Mouse (Mus musculus): Measurements from ENCODE around the gene Hemk1. TPM values are rescaled to one million over a fixed set of nuclear protein-coding genes. Genes with fewer than 3 reads are reported as not detected.
"Not testable (repeated sequence)": the region's sequence is repeated elsewhere in the genome, so short reads cannot be mapped to it uniquely, and the experiment has no call there.

Gene Hemk1
- polyA plus RNA-seq, 1 experiment from 2014 or later, result 17.4 TPM

DNA sequence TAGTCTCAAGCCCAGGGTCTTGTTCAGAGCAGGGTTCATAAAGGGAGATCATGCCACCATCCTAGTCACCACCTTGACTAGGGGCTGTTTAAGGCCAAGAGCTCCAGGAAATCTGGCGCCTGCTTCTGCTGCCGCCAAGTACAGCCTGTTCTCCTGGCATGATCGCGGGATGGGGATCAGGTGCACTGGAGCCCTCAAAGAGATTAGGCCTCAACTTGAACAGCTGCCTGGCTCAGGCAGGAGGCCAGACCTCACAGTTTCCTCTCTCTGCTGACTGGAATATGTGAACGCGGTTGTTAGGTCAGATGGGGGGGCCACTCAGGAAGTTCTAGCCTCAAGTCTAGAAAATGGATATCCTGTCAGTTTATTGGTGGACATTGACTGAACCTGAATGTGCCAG lies 14.6 kb downstream of the Hemk1 start:
- Histone ChIP-seq H3K36me3 (peaks cover 16% of the 10 kb centered on the region), H3K4me3 (no peak overlapping the region), H3K4me1 (replicated peaks) (no peaks in the 10 kb centered on the region), H3K27me3 (no peaks in the 10 kb centered on the region), H3K27ac (no peak overlapping the region), H3K4me2 (no peak overlapping the region), H3K9me3 (no peaks in the 10 kb centered on the region), H3K9ac (0 out of 2 replicates have a peak overlapping the region, but pooled peaks have one; percentile 8)
- ATAC-seq (ENCODE audit: low FRiP score), result no peak
- 72% methylated on average over 6 of the region's 6 CpGs for WGBS

DNA sequence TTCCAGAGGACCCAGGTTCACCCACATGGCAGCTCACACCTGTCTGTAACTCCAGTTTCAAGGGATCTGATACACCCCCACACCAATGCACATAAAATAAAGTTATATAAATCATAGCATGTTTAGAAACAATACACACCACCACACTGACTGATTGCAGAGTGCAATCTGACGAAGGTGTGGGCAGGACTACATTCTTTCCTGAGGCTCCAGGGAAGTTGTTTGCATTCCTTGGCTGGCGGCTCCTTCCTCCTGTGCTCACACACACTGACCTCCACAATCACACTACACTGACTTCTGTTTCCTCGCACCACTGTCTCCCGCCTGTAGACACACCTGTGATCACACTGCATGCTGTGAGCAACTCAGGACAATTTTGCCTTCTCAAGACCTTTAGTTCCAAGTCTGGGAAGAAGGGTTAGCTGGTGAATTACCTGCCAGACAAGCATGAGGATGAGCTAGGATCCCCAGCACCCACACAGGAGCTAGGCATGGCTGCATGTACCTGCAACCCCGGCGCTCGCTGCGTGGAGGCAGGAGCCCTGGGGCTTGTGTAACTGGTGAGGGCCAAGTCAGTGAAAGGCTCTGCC lies 15.6 kb downstream of the Hemk1 start:
- H3K4me3 ChIP-seq, result no peak overlapping the region

DNA sequence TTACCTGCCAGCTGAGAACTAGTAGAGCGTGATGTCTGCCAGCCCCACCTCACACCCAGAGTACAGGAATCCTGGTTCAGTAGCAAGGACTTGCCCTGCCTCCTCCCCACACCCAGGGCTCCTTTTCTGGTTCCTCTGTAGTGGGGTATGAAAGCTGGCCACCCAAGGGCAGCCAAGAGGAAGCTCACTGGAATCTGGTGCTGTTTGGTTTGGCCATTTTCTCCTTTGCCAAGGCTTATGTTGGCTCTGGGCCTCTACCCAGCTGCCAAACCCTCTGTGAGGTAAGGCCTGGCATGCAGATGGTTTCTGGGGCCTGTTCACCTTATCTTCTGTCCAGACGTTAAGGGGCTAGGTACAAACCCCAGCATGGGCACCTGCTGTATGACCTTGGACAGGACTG lies 22.4 kb downstream of the Hemk1 start:
- WGBS, result 72% methylated on average over 2 of the region's 2 CpGs

More for the DNA sequence above, 15.6 kb downstream of the Hemk1 start:
- Histone ChIP-seq H3K36me3 (peaks cover 6% of the 10 kb centered on the region), H3K27me3 (no peaks in the 10 kb centered on the region), H3K9ac (no peak overlapping the region), H3K4me2 (no peak overlapping the region), H3K9me3 (no peaks in the 10 kb centered on the region), H3K4me1 (replicated peaks) (no peaks in the 10 kb centered on the region), H3K27ac (no peak overlapping the region)
- no peak for ATAC-seq (ENCODE audit: low FRiP score)
- WGBS, result 88% methylated on average over 8 of the region's 8 CpGs

DNA sequence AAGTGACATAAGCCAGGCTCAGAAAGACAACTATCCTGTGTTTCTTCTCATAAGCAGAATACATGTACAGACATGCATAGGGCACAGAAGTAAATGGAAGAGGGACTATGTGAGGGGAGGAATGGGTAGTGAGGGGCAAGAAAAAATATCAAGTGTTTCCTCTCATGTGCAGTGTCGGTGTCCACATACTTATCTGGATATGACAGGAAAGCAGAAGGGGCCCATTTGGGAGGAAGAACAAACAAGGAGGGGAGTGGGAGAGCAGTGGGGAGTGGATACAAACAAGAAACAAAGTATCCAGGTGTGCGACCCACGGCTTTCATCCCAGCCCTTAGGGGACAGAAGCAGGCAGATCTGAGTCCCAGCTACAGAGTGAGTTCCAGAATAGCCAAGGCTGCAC lies 24.2 kb downstream of the Hemk1 start:
- Histone ChIP-seq H3K27ac (no peak overlapping the region), H3K4me2 (no peak overlapping the region), H3K9me3 (no peaks in the 10 kb centered on the region), H3K4me3 (no peak overlapping the region), H3K27me3 (no peaks in the 10 kb centered on the region), H3K9ac (no peak overlapping the region), H3K4me1 (replicated peaks) (no peaks in the 10 kb centered on the region), H3K36me3 (no peaks in the 10 kb centered on the region)
- ATAC-seq (ENCODE audit: low FRiP score), result no peak
- WGBS, result 88% methylated on average over 3 of the region's 3 CpGs

More for the DNA sequence above, 22.4 kb downstream of the Hemk1 start:
- H3K9ac ChIP-seq, result no peak overlapping the region
- H3K36me3 ChIP-seq, result no peaks in the 10 kb centered on the region
- H3K27ac ChIP-seq, result no peak overlapping the region
- ATAC-seq (ENCODE audit: low FRiP score), result no peak
- no peak overlapping the region for H3K4me2 ChIP-seq
- H3K4me3 ChIP-seq, result no peak overlapping the region
- H3K27me3 ChIP-seq, result no peaks in the 10 kb centered on the region
- H3K9me3 ChIP-seq, result no peaks in the 10 kb centered on the region
- H3K4me1 ChIP-seq (replicated peaks), result no peaks in the 10 kb centered on the region

DNA sequence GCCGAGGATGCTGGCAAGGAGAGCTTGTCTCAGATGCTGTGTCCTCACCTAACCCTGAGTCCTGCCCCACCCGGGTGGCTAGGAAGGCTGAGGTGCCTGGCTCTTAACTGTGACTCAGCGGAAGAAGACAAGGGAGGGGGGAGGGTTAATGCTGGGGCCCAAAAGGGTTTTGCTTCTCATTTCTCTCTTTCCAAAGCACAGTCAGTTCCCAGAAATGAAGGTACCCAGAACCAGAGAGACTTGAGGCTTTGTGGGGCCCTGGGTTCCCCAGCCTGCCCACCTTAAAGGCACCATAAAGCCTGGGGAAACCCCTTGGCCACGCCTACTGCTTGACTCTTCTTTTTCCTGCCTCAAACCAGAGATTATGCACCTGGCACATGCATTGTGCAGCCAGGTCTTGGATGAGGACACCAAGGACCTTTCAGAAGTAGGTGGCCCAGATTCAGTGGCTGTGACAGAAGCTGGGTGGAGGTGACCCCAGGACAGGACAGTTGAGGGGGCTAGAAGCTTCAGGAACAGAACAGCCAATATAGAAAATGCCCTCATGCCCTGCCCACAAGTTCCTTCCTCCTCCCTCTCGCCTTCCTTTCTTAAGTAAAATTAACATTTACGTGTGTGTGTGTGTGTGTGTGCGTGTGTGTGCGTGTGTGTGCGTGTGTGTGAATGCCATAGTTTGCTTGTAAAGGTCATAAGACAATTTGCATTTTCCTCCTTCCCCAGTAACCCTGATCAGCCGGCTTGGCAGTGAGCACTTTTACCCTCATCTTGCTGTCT lies 25.2 kb downstream of the Hemk1 start:
- Histone ChIP-seq H3K4me3 (no peak overlapping the region), H3K9me3 (no peaks in the 10 kb centered on the region), H3K27me3 (no peaks in the 10 kb centered on the region), H3K36me3 (no peaks in the 10 kb centered on the region), H3K9ac (no peak overlapping the region), H3K4me1 (replicated peaks) (no peaks in the 10 kb centered on the region), H3K4me2 (no peak overlapping the region), H3K27ac (no peak overlapping the region)
- no peak for ATAC-seq (ENCODE audit: low FRiP score)
- WGBS, result 69% methylated on average over 10 of the region's 10 CpGs

DNA sequence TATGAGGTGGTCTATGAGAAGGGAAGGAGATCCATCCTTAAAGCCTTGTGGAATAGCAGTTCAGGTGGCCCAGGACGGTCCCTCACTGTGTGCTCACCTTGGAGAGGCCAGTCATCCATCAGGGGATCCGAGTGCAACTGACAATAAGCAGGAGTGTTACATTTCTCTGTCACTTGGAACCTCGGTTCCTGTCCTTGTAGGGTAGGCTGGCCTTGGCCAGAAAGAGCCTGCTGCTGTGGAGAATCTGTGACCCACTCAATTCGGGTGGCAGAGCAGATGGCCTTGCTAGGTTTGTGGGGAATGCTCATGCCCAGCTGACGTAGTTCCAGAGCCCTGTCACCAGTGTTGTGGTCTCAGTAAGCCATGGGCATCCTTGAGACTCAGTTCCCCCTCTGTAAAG lies 28.6 kb downstream of the Hemk1 start:
- Histone ChIP-seq H3K4me3 (no peak overlapping the region), H3K27me3 (no peaks in the 10 kb centered on the region), H3K4me1 (replicated peaks) (0 out of 2 replicates have a peak, but pooled peaks cover 2% of the 10 kb centered on the region), H3K9me3 (no peaks in the 10 kb centered on the region), H3K36me3 (no peaks in the 10 kb centered on the region), H3K4me2 (no peak overlapping the region), H3K27ac (no peak overlapping the region), H3K9ac (no peak overlapping the region)
- WGBS, result 77% methylated on average over 5 of the region's 5 CpGs
- no peak for ATAC-seq (ENCODE audit: low FRiP score)

DNA sequence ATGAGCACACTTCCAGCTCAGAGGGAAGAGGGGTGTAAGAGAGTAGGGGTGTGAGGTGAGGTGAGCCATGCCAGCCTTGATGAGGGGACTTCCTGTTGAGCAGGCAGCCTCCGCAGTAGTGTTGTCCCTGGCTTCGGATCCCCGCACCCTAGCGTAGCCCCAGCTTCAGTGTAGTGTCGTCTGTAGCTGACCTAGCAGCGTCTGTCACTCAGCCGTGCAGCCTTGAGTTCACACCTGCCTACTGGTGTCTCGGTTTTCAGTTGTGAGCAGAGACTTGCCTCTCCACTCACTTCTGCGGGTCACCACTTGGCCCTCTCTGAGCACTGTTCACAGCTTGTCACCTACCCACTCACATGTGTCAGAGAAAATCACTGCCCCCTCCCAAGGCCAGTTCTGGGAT lies 29.0 kb downstream of the Hemk1 start:
- WGBS, result 81% methylated on average over 9 of the region's 9 CpGs
- Histone ChIP-seq H3K27me3 (no peaks in the 10 kb centered on the region), H3K4me1 (replicated peaks) (0 out of 2 replicates have a peak, but pooled peaks cover 2% of the 10 kb centered on the region), H3K4me3 (no peak overlapping the region), H3K9me3 (no peaks in the 10 kb centered on the region), H3K27ac (no peak overlapping the region), H3K36me3 (no peaks in the 10 kb centered on the region), H3K9ac (no peak overlapping the region), H3K4me2 (no peak overlapping the region)
- ATAC-seq (ENCODE audit: low FRiP score), result no peak

DNA sequence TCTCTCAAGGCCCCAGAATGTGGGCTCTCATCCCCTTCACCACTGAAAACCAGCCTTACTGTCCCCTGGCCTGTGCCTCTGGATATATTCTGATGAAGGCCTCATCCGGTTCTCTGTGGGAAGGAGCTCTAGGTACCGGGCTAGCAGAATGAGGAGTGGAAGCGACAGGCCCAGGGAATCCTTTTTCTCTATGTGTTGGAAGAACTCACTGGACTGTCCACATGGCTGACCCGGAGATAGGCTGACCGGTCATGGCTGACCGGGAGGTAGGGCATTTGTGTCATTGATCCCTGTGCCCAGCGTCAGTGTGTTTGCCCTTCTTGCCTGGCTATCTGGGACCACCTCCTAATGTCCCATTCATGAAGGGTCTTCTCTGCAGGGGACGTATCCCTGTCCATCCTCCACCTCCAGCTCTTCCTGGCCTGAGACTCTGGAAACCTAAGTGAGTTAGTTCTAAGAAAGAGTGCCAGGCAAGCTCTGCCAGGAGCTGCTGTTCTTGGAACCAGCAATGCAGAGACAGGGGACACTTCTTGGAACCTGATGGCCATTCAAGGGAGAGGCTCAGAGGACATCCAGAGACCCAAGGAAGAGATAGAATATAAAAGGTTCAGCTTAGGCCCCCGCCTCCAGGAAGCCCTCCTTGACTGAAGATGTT lies 29.7 kb downstream of the Hemk1 start:
- 87% methylated on average over 9 of the region's 9 CpGs for WGBS

DNA sequence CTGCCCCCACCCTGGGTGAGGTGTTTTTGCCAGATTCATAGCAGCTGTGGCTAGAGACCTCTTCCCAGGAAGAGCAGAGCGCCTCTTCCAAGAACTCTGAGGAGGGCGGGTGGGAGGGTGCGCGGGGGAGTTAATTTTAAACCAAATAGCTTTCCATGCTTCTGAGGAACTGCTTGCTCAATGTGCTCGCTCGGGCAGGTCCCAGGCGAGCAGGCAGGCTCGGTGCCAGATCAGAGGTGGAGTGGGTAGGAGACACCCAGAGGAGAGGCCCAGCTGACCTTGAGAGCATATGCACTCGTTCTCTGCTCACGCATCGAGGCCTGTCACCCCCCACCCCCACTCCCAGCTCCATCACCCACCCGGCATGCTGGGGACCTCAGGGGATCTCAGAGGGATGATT lies 30.3 kb downstream of the Hemk1 start:
- WGBS, result 62% methylated on average over 12 of the region's 12 CpGs
- no peaks in the 10 kb centered on the region for H3K27me3 ChIP-seq
- H3K27ac ChIP-seq, result no peak overlapping the region
- H3K36me3 ChIP-seq, result no peaks in the 10 kb centered on the region
- no peak overlapping the region for H3K4me3 ChIP-seq
- H3K9me3 ChIP-seq, result no peaks in the 10 kb centered on the region
- H3K4me1 ChIP-seq (replicated peaks), result 0 out of 2 replicates have a peak, but pooled peaks cover 2% of the 10 kb centered on the region
- H3K4me2 ChIP-seq, result no peak overlapping the region
- H3K9ac ChIP-seq, result peak overlapping the region; percentile 29; the same call in 1 of the 2 replicates
- no peak for ATAC-seq (ENCODE audit: low FRiP score)

More for the DNA sequence above, 29.7 kb downstream of the Hemk1 start:
- H3K4me3 ChIP-seq, result no peak overlapping the region
- no peaks in the 10 kb centered on the region for H3K9me3 ChIP-seq
- no peak for ATAC-seq (ENCODE audit: low FRiP score)
- H3K4me2 ChIP-seq, result no peak overlapping the region
- H3K27me3 ChIP-seq, result no peaks in the 10 kb centered on the region
- 0 out of 2 replicates have a peak, but pooled peaks cover 2% of the 10 kb centered on the region for H3K4me1 ChIP-seq (replicated peaks)
- H3K36me3 ChIP-seq, result no peaks in the 10 kb centered on the region
- H3K27ac ChIP-seq, result no peak overlapping the region
- H3K9ac ChIP-seq, result no peak overlapping the region

DNA sequence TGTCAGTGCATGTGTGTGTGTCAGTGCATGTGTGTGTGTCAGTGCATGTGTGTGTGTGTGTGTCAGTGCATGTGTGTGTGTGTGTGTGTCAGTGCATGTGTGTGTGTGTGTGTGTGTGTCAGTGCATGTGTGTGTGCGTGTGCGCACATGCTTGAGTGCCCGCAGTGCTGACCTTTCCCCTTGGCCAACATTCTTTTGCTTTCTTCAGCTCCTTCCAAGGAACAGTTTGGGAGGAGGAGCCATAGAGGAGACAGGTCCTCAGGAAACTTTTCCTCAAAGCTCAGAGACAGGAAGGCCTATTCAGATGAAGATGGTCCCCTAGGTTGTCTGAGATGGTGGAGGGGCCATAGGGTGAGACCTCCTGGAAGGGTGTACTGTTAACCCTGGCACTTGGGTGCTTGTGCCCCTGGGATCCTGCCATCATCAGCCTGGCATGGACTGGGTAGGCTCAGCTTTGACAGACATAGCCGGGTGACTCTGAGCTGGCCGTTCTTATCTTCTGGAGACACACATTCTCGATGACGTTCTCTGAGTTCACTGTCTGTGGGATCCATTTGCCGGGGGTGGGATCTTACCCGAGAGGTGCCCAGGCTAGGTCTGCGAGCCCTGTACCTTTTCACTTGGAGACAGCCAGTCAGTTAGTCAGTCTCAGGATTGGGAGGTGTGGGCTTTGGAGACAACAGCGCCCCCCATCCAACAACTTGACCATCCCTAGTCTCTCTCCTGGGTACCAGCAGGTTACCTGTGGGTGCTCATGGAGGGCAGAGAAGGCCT lies 30.9 kb downstream of the Hemk1 start:
- no peak for ATAC-seq (ENCODE audit: low FRiP score)
- 91% methylated on average over 11 of the region's 11 CpGs for WGBS
- no peak overlapping the region for H3K4me3 ChIP-seq
- no peak overlapping the region for H3K4me2 ChIP-seq
- H3K9ac ChIP-seq, result peak overlapping the region; percentile 29; the same call in 1 of the 2 replicates
- 0 out of 2 replicates have a peak, but pooled peaks cover 2% of the 10 kb centered on the region for H3K36me3 ChIP-seq
- no peaks in the 10 kb centered on the region for H3K27me3 ChIP-seq
- no peaks in the 10 kb centered on the region for H3K9me3 ChIP-seq
- H3K27ac ChIP-seq, result no peak overlapping the region
- H3K4me1 ChIP-seq (replicated peaks), result 0 out of 2 replicates have a peak, but pooled peaks cover 2% of the 10 kb centered on the region

DNA sequence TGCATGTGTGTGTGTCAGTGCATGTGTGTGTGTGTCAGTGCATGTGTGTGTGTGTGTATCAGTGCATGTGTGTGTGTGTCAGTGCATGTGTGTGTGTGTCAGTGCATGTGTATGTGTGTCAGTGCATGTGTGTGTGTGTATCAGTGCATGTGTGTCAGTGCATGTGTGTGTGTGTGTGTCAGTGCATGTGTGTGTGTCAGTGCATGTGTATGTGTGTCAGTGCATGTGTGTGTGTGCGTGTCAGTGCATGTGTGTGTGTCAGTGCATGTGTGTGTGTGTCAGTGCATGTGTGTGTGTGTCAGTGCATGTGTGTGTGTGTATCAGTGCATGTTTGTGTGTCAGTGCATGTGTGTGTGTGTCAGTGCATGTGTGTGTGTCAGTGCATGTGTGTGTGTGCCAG lies 31.5 kb downstream of the Hemk1 start:
- H3K27me3 ChIP-seq; H3K4me2 ChIP-seq; H3K9me3 ChIP-seq; H3K36me3 ChIP-seq; H3K4me1 ChIP-seq (replicated peaks); H3K4me3 ChIP-seq; H3K9ac ChIP-seq; H3K27ac ChIP-seq; ATAC-seq (ENCODE audit: low FRiP score): not testable (repeated sequence)
- WGBS, result 100% methylated on average over 1 of the region's 1 CpGs

All from hindbrain, embryonic 13.5 days (tissue).